Mouse (Mus musculus) right cerebral cortex, adult 18-20 months (tissue): ENCODE results near the gene Tbx15.
"Not testable (repeated sequence)": the region's sequence is repeated elsewhere in the genome, so short reads cannot be mapped to it uniquely, and the experiment has no call there.

Experiments
- DNase-seq: peaks from one replicate; pipeline ENCODE4 v3.0.0; 2022; ENCODE audit warnings: mixed read lengths

Tbx15 gene

DNA sequence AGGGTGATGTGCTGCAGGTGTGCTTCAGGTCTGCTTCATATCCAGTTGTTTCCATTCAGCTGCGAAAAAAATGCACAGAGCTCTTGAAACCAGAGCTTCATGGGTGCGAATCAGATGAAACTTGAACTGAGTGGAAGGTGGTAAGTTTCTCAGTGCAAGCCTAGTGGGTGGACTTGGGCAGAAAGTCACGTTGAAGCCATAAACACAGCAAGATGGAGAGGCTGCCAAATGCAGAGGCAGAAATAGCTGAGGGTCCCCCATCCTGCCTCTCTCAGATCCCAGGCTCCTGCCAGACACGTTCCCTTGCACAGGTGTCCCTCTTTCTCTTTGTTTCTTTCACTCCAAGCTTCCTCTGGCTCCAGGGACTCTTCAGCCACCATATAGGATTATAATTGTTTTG is 41.3 kb downstream of the Tbx15 start:
- no peak for DNase-seq

DNA sequence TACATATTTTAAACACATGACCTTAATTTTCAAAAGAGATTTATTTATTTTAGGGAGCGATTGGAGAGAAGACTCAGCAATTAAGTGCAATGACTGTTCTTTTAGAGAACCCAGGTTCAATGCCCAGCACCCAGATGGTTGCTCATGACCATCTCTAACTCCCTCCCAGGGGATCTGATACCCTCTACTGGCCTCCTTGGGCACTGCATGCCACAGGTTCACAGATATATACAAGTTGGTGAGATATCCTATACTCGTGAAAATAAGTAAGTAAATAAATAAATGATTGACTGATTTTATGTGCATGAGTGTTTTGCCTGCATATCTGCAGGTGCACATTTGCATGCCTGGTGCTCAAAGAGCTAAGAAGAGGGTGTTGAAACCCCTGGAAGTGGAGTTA is 48.1 kb downstream of the Tbx15 start:
- DNase-seq = no peak

DNA sequence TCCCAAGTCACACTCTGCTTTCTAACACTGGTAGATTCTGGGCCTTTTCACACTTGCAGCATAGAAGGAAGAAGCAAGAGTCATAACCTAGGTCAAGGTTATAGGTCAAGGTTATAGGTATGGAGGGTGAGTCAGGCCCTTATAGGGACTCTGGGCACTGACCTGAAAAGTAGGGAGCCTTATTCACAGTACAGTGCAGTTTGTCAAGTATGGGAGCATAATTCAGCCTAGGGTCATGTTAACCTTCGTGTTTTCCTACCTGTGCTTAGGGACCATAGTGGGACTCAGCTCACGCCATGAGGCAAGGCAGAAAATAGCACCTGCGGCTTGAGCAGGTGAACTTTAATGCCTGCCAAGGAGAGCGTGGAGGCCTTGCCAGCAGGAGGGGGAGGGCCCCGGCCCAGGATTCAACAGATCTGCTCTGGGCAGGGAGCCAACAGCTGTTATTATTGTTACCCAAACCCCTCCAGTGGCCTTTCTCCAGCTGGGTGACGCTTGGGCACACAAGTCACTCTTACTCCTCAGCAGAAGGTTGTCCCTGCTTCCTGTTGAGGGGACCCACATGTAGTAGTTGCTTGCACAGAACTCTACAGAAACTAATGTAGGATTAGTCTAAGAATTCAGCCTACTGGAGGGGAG is 50.0 kb downstream of the Tbx15 start:
- no peak for DNase-seq

GRCm38 (mm10) chr3:99290878-99291277 is 50.7 kb downstream of the Tbx15 start:
- no peak for DNase-seq

DNA sequence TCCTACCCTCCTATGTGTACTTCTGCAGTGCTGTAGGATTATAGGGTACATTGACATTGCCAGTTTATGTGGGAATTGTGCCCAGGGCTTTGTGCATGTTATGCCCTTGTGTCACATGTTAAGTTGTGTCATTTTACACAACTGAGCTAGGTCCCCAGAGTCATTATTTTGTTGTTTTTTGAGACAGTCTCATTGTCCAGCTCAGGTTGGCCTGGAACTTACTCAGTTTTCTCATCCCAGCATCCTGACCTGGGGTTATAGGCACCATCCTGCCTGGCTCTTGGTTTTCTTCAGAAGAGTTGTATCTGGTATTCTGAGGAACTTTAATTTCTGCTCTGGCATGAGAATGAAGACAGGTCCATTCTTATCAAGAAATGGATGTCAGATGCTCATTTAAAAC is 51.2 kb downstream of the Tbx15 start:
- DNase-seq = no peak

DNA sequence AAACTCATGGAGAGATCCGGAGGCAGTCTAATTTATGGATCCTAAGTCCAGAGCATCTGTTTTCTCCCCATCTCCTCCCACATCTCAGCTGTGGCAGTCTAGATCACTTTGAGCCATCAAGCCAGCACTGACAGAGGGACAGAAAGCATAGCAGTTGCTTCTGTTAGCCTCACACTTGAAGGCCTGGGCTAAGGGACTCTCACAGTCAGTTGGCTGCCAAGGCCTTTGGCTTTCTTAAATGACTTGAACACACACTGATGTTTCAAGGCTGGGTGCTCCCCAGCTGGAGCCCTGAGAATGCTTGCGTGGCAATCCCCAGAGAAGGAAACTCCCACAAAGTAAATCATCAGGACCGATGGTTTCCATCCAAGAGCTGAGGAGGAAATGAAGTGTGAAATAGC is 52.4 kb downstream of the Tbx15 start:
- DNase-seq = peak; percentile 71

DNA sequence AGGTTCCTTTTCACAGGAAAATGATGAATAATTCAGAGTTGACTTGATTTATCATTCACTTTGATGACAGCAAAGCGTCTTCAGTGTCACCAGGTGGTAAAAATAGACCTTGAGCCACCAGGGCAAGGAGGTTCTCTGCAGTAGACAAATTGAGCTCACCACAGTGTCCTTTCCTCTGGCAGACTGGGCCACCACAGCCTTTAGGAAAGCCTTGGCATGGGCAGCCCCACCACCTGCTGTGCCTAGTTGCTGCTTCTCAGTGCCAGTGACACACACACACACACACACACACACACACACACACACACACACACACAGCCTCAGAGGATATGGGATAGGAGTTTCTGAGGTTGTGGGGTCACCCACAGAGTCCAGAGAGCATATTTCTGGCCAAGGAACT is 54.0 kb downstream of the Tbx15 start:
- DNase-seq = not testable (repeated sequence)

DNA sequence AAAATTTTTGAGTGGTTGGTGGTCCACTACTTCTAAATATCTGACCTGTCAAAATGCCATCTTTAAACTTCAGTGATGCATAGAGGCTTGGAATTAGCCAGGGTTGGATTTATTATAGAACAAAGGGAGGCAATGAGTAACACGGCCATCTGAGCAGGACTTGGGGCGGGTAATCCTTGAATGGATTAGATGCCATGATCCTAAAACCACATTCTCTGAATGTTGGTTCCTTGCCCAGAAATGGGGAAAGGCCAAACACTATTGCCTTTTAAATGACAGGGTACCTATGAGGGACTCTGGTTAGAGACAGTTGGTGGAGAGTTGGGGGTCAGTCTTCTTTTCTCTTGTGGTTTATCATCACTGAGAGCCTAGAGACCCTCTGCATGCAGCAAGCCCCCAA is 55.1 kb downstream of the Tbx15 start:
- no peak for DNase-seq

GRCm38 (mm10) chr3:99296186-99296585 is 56.0 kb downstream of the Tbx15 start:
- no peak for DNase-seq

GRCm38 (mm10) chr3:99300846-99301245 is 60.7 kb downstream of the Tbx15 start:
- DNase-seq = no peak

DNA sequence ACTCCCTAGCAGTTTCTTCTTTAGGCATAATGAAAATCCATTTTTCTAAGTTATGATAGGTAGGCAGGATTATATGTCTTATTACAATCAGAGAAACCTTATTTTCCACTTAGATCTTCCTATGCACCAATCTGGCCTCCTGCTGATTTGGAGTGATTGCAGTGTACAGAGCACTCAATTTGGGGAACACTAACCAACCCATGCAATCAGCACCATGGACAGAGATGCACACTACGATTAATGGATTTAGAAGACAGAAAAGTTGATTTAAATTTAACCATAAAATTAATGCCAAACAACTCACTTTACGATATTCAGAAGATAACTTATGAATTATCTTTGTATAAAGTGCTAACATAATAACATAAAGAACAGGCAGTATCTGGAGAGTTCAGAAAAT is 70.7 kb downstream of the Tbx15 start:
- no peak for DNase-seq

DNA sequence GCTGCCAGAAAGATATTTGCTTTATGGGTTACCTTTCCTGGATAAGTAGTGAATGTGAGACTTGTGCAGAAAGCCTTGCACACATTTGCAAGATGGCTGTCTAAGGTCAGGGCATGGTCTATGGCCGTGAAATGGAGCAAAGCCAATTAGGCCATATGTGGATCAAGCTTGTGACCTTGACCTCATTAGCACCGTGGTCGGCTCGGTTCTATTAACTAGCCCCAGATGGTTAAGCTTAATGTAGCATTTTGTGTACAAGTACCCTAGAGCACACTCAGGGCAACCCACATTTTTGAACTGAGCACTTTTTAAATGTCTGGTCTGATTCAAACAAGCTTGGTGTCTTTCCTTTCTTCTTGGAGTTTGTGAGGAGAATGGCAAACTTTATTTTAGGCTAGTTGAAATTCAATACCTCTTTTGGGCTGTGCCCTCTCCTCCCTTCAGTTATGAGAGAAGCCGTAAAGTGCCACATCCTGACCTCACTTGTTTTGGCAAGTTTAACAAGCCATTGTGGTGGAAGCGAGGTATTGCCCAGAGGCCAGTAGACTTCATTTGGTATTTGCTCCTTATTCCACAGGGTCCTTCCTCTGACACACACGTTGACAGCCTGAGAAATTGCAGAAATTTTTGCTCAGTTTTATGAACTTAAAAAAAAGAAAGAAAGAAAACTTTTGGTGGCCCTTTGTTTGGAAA is 71.9 kb downstream of the Tbx15 start:
- DNase-seq = no peak

DNA sequence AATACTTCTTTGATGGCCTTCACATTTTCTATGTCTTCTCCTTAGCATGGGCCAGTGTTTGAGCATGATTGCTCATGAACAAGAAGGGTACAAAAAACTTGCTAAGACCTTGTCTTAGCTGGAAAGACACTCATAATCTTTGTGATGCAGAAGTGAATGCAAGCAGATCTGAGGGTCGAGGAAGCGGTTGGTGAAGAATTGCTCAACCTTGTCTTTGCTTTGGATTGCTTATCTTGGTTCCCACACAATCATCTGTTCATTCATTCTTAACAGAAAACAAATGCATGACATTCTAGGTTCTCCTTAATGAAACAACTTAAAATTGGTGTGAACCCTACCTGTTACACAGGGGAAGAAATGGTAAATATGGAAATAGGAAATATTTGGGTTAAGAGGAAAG is 82.2 kb downstream of the Tbx15 start:
- no peak for DNase-seq

- no peak for DNase-seq
Measured at GRCm38 (mm10) chr3:99329316-99329715, 89.1 kb downstream of the Tbx15 start.

DNA sequence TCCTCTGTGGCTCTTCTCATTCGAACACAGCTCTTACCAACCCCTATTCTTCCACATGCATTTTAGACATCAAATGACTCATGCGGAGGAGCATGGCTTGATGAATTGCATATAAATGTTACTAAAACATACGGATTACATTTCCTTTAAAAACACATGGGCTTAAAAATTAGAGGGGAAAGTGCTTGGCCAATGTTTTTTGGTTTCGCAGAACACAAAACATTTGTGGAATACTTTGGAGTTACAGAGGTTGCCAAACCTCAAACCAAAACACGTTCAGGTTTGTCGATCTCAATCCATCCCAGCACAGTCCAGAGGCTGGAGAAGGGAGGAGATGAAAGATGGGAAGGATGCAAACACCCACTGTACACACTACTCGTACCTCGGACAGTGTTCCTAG is 90.9 kb downstream of the Tbx15 start:
- DNase-seq = no peak

DNA sequence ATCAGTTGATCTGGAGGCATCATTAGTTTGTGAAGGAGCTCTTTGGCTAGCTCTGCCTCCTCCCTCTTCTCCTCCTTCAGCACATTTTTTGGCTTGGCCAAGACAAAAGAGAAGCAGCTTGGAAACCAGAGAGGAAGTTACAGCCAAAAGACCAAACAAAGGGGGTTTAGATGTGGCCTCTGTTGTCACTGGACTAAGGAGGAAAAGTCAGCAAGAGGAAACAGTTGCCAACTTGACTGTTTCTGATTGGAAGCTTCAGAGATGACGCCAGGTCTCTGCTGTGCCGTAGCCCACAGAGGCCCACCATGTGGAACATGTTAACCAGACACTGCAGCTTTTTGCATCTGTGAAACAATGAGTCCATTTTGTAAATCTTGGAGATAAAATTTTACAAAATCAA is 96.7 kb downstream of the Tbx15 start:
- no peak for DNase-seq

GRCm38 (mm10) chr3:99338756-99339155 is 98.6 kb downstream of the Tbx15 start:
- no peak for DNase-seq

DNA sequence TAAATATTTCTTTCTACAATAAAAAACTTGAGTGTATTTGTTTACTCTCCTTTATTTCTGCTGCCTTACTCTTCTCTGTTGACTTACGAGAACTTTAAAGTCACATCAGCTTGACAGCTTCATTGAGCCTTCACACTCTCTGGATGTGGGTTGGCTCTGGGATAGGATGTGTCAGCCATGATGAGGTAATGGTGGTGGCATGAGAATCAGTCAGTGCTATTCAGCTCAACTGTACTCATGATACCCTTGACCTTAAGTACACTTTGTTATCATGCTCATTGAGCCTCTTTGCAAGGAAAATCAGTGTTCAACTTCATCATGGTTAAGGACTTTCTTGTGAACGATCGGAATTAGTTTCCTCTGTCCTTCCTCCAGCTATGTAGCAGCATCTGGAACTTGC is 99.8 kb downstream of the Tbx15 start:
- DNase-seq = no peak

DNA sequence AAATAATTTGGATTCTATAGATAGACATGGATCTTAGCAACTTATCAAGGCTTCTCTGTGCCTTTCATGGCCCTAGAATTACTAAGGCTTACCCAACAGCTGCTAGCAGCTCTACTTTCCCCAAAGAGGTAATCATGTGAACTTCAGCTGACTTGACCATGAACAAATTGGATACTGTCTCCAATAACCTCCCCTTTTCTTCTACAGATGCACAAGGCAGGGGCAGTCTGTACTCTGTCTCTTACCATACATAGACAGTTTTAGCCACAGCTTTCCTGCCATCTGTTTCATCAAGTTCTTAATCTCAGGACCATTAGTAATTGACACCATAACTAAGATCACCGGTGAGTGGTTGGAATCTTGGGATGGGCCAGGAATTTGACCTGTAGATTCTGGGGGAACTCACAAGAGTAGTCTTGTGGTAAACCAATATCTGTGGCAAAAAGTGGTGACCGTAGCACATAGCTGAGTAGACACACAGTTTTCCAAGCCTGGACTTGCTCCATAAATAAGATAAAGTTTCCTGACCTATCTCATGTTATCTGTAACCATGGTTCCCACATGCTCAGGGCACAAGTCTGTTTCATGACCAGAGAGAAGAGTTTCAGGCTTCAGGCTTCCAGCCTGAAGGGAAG is 139.6 kb downstream of the Tbx15 start:
- DNase-seq = no peak

GRCm38 (mm10) chr3:99387127-99387526 is 146.9 kb downstream of the Tbx15 start:
- DNase-seq = no peak
